Mouse (Mus musculus) ES-Bruce4 (cell line): ENCODE measurements at regions not wholly inside any gene's neighbourhood (a gene's known extent, or its start where the extent isn't known, plus 50 kb on each side); places are given as distances from the start of the nearest gene placed in this dataset.

Source experiments
- CTCF ChIP-seq: IDR thresholded peaks from one replicate; pipeline ENCODE4 v1.8.1; 2011; ENCODE audit warnings: low read depth, low read length
- EP300 ChIP-seq: IDR thresholded peaks from 2 replicates; pipeline ENCODE4 v1.6.1; 2011; ENCODE audit warnings: low read depth, low read length; ENCODE audit not compliant: insufficient read depth
- POLR2A ChIP-seq: IDR thresholded peaks from one replicate; pipeline ENCODE4 v1.8.1; 2011; ENCODE audit warnings: low read length; ENCODE audit not compliant: insufficient read depth

DNA sequence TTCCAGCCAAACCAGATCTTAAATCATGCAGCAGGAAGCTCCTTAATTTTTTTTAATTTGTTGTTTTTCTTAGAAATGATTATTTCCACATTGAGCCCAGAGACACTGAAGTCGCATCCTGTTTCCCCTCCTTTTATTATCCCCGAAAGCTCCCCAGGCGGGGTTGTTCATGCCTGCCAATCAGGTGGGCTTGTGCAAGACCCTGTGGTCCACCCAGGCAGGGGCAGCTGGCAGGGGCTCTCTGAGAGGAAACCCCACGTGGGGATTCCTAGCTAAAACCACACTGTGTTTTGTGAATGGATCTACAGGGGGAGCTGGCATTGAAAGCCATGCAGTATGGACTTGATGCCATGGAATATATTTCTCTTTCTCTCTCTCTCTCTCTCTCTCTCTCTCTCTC is 66.2 kb downstream of the Tfap2c start:
- TF ChIP-seq CTCF = no peak
- no peak for TF ChIP-seq POLR2A
- no peak for TF ChIP-seq EP300
